Mouse (Mus musculus) embryonic facial prominence, embryonic 11.5 days (tissue): ENCODE data around the gene Casr. TPM values are rescaled to one million over a fixed set of nuclear protein-coding genes. Genes with fewer than 3 reads are reported as not detected.

Experiments used
- ATAC-seq: fragments of 200-750 bp; cut with Nextera tagmentation; replicated peaks from 2 replicates; pipeline ENCODE4 v1.8.0; 2017; ENCODE audit warnings: low read depth; ENCODE audit not compliant: insufficient number of reproducible peaks, low FRiP score, low TSS enrichment
- DNase-seq: peaks from one replicate; pipeline ENCODE4 v3.0.0-alpha.2; 2015; ENCODE audit warnings: low spot score
- H3K27ac ChIP-seq: fragments of 300-500 bp; sonication (generic); replicated peaks from 2 replicates; pipeline ENCODE4 v1.5.1; 2014; ENCODE audit warnings: mild to moderate bottlenecking, low read depth, low read length, control low read depth
- H3K27me3 ChIP-seq: fragments of 300-500 bp; sonication (generic); 2 replicates; pipeline ENCODE4 v1.6.1; 2014; ENCODE audit warnings: mild to moderate bottlenecking, low read length, moderate library complexity, mixed read lengths; ENCODE audit not compliant: control insufficient read depth, insufficient read depth
- H3K36me3 ChIP-seq: fragments of 300-500 bp; sonication (generic); replicated peaks from 2 replicates; pipeline ENCODE4 v1.6.1; 2014; ENCODE audit warnings: low read depth, mild to moderate bottlenecking, low read length, moderate library complexity, mixed read lengths; ENCODE audit not compliant: control insufficient read depth, insufficient read depth
- H3K4me1 ChIP-seq: fragments of 300-500 bp; sonication (generic); 2 replicates; pipeline ENCODE4 v1.6.1; 2014; ENCODE audit warnings: low read length, mixed read lengths; ENCODE audit not compliant: control insufficient read depth, insufficient read depth
- H3K4me2 ChIP-seq: fragments of 300-500 bp; sonication (generic); 2 replicates; pipeline ENCODE4 v1.6.1; 2014; ENCODE audit warnings: low read depth, mild to moderate bottlenecking, control low read depth, low read length, moderate library complexity
- H3K4me3 ChIP-seq: fragments of 300-500 bp; sonication (generic); 2 replicates; pipeline ENCODE4 v1.5.1; 2014; ENCODE audit warnings: low read depth, low read length, control low read depth
- H3K9ac ChIP-seq: fragments of 300-500 bp; sonication (generic); replicated peaks from 2 replicates; pipeline ENCODE4 v1.6.1; 2014; ENCODE audit warnings: mild to moderate bottlenecking, control low read depth, low read length
- H3K9me3 ChIP-seq: fragments of 300-500 bp; sonication (generic); replicated peaks from 2 replicates; pipeline ENCODE4 v1.6.1; 2016; ENCODE audit warnings: mild to moderate bottlenecking, low read length, inconsistent platforms, mixed read lengths; ENCODE audit not compliant: control insufficient read depth
- WGBS: fragments of 180-500 bp; shearing (Covaris S2); extraction: QIAGEN DNeasy Blood & Tissue Kit; methylation state at CpG from one replicate; pipeline ENCODE4 v1.1.7; 2014; 5-methylcytosine and 5-hydroxymethylcytosine counted together
- polyA plus RNA-seq: library from polyadenylated mRNA; unstranded; fragments of >200 nt; fragmentation: Nextera tagmentation; extraction: Ambion mirVana; gene quantifications from 2 replicates; pipeline ENCODE4 v1.2.1, GENCODE M21; 2014

Gene Casr
- polyA plus RNA-seq = 0.33 and 0.39 TPM in 2 replicates

GRCm38 (mm10) chr16:36561386-36562338 lies at the start of gene Casr:
Gene Casr, minus strand, starts transcription at chr16:36562141.
- no peak for ATAC-seq
- Histone ChIP-seq H3K36me3 (no peaks in the 10 kb centered on the region), H3K4me3 (peak within 1 kb of the TSS; percentile 33), H3K4me2 (peak within 1 kb of the TSS; percentile 71), H3K9ac (peak within 1 kb of the TSS; percentile 43), H3K27ac (no peak within 1 kb of the TSS), H3K27me3 (peaks cover 9% of the 10 kb centered on the region; the same call in 1 of the 2 replicates), H3K4me1 (no peaks in the 10 kb centered on the region), H3K9me3 (no peaks in the 10 kb centered on the region)
- DNase-seq = peak; percentile 9
- 2% methylated on average over 36 of the region's 36 CpGs for WGBS

DNA sequence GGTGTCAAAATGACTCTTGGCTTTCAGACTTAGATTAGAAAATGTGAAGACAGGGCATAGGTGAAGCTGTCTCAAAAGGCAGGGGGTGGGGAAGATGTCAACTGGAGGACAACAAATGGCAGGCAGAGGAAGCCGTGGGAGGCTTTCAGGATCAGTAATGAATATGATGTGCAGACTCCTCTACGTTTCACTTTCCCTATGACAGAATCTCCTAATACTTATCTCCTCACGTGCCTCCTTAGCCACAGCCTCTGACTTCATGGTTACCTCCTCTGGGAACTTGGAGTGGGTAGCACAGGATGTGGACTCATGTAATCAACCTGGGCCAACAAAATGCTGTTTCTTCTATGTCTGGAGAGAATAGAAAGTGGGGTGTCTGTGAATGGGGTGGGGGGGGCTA lies 40.7 kb upstream of the Casr start:
- Histone ChIP-seq H3K4me3 (no peak overlapping the region), H3K4me1 (no peaks in the 10 kb centered on the region), H3K4me2 (no peak overlapping the region), H3K9ac (no peak overlapping the region), H3K27ac (no peak overlapping the region), H3K27me3 (no peaks in the 10 kb centered on the region), H3K36me3 (no peaks in the 10 kb centered on the region), H3K9me3 (no peaks in the 10 kb centered on the region)
- DNase-seq (no peak), ATAC-seq (no peak)
- 73% methylated on average over 3 of the region's 3 CpGs for WGBS

GRCm38 (mm10) chr16:36598265-36598664 lies 36.3 kb upstream of the Casr start:
- Histone ChIP-seq H3K27ac (no peak overlapping the region), H3K9ac (no peak overlapping the region), H3K9me3 (no peaks in the 10 kb centered on the region), H3K27me3 (no peaks in the 10 kb centered on the region), H3K4me1 (no peaks in the 10 kb centered on the region), H3K36me3 (no peaks in the 10 kb centered on the region), H3K4me2 (no peak overlapping the region), H3K4me3 (no peak overlapping the region)
- 88% methylated on average over 4 of the region's 4 CpGs for WGBS
- no peak for ATAC-seq
- no peak for DNase-seq

- ATAC-seq = no peak
- WGBS = 86% methylated on average over 10 of the region's 10 CpGs
These were observed 34.9 kb upstream of the Casr start for GRCm38 (mm10) chr16:36596671-36597410.

DNA sequence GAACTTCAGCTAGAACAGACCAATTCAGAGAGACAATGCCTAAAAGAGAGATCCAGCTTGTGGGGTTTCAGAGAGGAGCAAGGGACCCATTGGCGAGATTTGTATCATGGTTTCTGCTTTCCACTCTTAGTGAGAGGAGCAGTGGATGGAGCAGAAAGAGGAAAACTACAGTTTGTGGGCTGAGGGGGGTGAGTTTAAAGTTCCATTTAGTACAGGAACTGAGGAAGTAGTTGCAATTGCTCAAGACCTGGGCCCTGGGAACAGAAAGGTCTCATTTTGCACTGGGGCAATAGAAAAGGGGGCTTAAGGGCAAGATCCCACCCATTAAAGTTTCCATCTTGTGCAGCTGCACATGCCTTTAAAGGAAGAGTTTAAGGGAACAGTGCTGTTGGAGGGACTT lies 28.0 kb upstream of the Casr start:
- H3K27ac ChIP-seq = no peak overlapping the region
- H3K4me1 ChIP-seq = no peaks in the 10 kb centered on the region
- no peaks in the 10 kb centered on the region for H3K9me3 ChIP-seq
- DNase-seq (no peak), ATAC-seq (no peak)
- no peaks in the 10 kb centered on the region for H3K27me3 ChIP-seq
- no peak overlapping the region for H3K4me3 ChIP-seq
- H3K9ac ChIP-seq = no peak overlapping the region
- H3K36me3 ChIP-seq = no peaks in the 10 kb centered on the region
- 84% methylated on average over 1 of the region's 1 CpGs for WGBS
- H3K4me2 ChIP-seq = no peak overlapping the region

More at GRCm38 (mm10) chr16:36596671-36597410, 34.9 kb upstream of the Casr start:
- no peaks in the 10 kb centered on the region for H3K36me3 ChIP-seq
- H3K4me2 ChIP-seq = no peak overlapping the region
- H3K9ac ChIP-seq = no peak overlapping the region
- no peaks in the 10 kb centered on the region for H3K9me3 ChIP-seq
- no peak for DNase-seq
- no peaks in the 10 kb centered on the region for H3K27me3 ChIP-seq
- no peak overlapping the region for H3K4me3 ChIP-seq
- H3K4me1 ChIP-seq = no peaks in the 10 kb centered on the region
- H3K27ac ChIP-seq = no peak overlapping the region

- no peak for DNase-seq
- no peaks in the 10 kb centered on the region for H3K4me1 ChIP-seq
- no peak overlapping the region for H3K4me2 ChIP-seq
- no peaks in the 10 kb centered on the region for H3K27me3 ChIP-seq
- H3K9me3 ChIP-seq = no peaks in the 10 kb centered on the region
- H3K27ac ChIP-seq = no peak overlapping the region
- no peak for ATAC-seq
- H3K9ac ChIP-seq = no peak overlapping the region
- no peak overlapping the region for H3K4me3 ChIP-seq
- no peaks in the 10 kb centered on the region for H3K36me3 ChIP-seq
- WGBS = 72% methylated on average over 4 of the region's 4 CpGs
These were observed 26.0 kb upstream of the Casr start for GRCm38 (mm10) chr16:36587971-36588370.

GRCm38 (mm10) chr16:36582073-36582472 lies 20.1 kb upstream of the Casr start:
- Histone ChIP-seq H3K27ac (no peak overlapping the region), H3K36me3 (no peaks in the 10 kb centered on the region), H3K9ac (no peak overlapping the region), H3K4me2 (no peak overlapping the region), H3K4me3 (no peak overlapping the region), H3K27me3 (no peaks in the 10 kb centered on the region), H3K4me1 (no peaks in the 10 kb centered on the region), H3K9me3 (no peaks in the 10 kb centered on the region)
- no peak for ATAC-seq
- DNase-seq = no peak
- 45% methylated on average over 3 of the region's 3 CpGs for WGBS

- H3K27ac ChIP-seq = no peak overlapping the region
- H3K27me3 ChIP-seq = no peaks in the 10 kb centered on the region
- DNase-seq = no peak
- no peak overlapping the region for H3K4me3 ChIP-seq
- ATAC-seq = no peak
- no peaks in the 10 kb centered on the region for H3K9me3 ChIP-seq
- H3K4me1 ChIP-seq = no peaks in the 10 kb centered on the region
- H3K9ac ChIP-seq = no peak overlapping the region
- no peaks in the 10 kb centered on the region for H3K36me3 ChIP-seq
- H3K4me2 ChIP-seq = no peak overlapping the region
- 67% methylated on average over 8 of the region's 8 CpGs for WGBS
These were observed 10.0 kb upstream of the Casr start for GRCm38 (mm10) chr16:36571942-36572341.
